Mouse (Mus musculus) lung, adult 2 months (tissue): ENCODE measurements at regions not wholly inside any gene's neighbourhood (a gene's known extent, or its start where the extent isn't known, plus 50 kb on each side); places are given as distances from the start of the nearest gene placed in this dataset.

Experiments
- DNase-seq: peaks from one replicate; pipeline ENCODE4 v3.0.0; 2022
- H3K4me1 ChIP-seq: fragments of 200-500 bp; 2 replicates; pipeline ENCODE4 v1.6.1; 2011; ENCODE audit warnings: low read length; ENCODE audit not compliant: control insufficient read depth, insufficient read depth
- H3K4me3 ChIP-seq: fragments of 200-500 bp; replicated peaks from 2 replicates; pipeline ENCODE3; 2011; ENCODE audit warnings: low read depth, mild to moderate bottlenecking, control low read depth, low read length; ENCODE audit errors: extremely low read depth
- CTCF ChIP-seq: fragments of 200-500 bp; IDR thresholded peaks from 2 replicates; pipeline ENCODE4 v1.5.1; 2011; ENCODE audit warnings: mild to moderate bottlenecking, low read length, control low read depth; ENCODE audit not compliant: insufficient read depth
- POLR2A ChIP-seq: fragments of 200-500 bp; IDR thresholded peaks from 2 replicates; pipeline ENCODE4 v1.6.1; 2011; ENCODE audit warnings: low read depth, mild to moderate bottlenecking, control low read depth, low read length, borderline replicate concordance; ENCODE audit errors: extremely low read depth
- WGBS: fragments of 180-500 bp; shearing (Covaris S2); methylation state at CpG from one replicate; pipeline ENCODE4 v1.1.7; 2018; 5-methylcytosine and 5-hydroxymethylcytosine counted together

DNA sequence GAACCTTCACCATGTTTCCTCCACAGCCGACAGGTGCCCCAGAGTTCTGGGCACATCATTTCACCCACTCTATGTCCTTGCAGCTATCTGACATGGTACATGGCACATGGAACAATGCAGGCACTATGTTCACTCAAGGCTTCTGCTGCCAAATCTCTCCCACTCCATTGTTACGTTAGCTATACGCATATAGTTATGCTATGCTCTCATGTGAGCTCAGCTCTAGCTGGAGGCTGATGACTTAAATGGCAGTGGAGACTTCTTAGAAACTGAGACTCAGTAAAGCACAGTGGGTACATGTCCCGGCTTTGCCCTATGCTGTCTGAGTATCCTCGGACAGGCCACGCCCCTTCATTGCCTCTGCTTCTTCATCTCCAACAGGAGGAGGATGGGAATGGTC, 91.0 kb downstream of the Axin2 start:
- TF ChIP-seq CTCF (no peak), POLR2A (no peak)
- DNase-seq: no peak
- 96% methylated on average over 6 of the region's 6 CpGs for whole genome bisulfite sequencing
- H3K4me1 ChIP-seq: no peaks in the 10 kb centered on the region
- no peak overlapping the region for H3K4me3 ChIP-seq

DNA sequence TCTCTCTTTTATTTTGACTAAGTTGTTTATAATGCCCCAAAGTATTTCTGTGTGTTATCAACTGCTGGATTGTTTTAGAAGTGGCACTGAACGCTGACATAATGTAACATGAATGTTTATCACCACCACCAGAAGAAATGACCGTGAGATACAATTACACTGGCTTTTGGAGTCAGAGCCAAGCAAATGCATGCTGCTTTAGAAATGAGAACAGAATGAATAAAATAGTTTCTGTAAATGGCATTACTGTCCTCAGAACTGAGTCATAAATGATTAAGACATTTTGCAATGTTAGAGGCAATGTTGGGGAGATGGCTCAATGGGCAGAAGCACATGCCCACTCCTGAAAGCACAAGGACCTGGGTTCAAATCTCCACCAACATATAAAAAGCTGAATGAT, 88.7 kb downstream of the Axin2 start:
- Histone ChIP-seq H3K4me1 (no peaks in the 10 kb centered on the region), H3K4me3 (no peak overlapping the region)
- DNase-seq: no peak
- TF ChIP-seq POLR2A (no peak), CTCF (no peak)
- WGBS: 44% methylated on average over 2 of the region's 2 CpGs

DNA sequence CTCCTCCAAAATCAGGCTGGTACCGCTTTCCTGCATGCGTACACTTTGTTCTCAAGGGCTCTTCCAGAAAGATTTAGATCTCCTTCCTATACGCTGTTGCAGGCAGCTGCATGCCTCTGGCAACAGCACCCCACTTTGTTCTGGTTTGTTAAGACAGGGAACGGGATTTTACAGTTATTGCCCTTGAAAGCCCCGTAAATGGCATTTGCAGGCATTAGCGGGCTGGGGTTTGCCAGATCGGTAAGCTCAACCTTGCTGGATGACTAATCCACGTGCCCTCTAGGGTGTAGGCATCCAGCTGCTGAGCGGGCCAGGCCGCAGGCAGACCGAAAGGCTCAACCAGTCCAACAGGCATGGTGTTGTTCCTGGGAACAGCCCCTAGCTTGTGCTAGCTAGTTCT, 85.5 kb downstream of the Axin2 start:
- TF ChIP-seq POLR2A: no peak
- TF ChIP-seq CTCF: no peak
- WGBS: 95% methylated on average over 11 of the region's 11 CpGs
- Histone ChIP-seq H3K4me1 (no peaks in the 10 kb centered on the region), H3K4me3 (no peak overlapping the region)
- no peak for DNase-seq
